Mouse (Mus musculus): ENCODE results near the gene Rfx1.

Gene Rfx1

DNA sequence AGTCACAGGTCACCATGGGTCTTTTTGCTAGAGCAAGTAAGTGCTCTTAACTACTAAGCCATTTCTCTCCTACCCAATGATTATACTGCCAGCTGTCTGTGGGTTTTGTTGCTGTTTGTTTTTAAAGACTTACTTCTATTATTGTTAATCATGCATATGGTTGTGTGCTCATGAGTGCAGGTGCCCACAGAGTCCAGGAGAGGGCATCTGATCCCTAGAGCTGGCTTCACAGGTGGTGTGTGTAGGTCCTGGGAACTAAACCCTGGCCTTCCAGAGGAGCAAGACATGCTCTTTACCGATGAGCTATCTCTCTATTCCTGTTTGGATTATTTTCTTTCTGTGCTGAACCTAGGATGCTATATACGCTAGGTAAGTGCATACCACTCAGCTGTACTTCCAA is 7.4 kb upstream of the Rfx1 start:
- in situ Hi-C loops (cut with MboI; ENCODE audit: low sequenced_read_pairs), result no loop called here

DNA sequence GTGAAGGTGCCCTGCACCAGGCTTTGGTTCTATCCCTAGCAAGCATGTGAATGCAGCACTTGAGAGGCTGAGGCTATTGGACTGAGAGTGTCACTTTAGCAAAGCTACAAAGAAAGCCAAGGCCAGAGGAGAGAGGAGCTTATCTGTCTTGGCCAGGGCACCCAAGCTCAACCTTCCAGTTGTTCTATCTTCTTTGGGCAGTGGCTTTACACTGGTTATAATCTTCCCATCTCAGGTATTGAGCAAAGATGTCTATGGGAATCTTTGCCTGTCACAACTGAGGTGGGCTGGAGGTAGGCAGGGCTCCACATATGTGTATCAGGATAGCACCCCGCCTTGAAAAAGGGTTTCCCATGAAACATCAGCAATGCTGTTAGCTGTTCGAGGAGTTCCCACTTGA is 6.4 kb upstream of the Rfx1 start:
- in situ Hi-C loops (cut with MboI; ENCODE audit: low sequenced_read_pairs), result no loop called here

DNA sequence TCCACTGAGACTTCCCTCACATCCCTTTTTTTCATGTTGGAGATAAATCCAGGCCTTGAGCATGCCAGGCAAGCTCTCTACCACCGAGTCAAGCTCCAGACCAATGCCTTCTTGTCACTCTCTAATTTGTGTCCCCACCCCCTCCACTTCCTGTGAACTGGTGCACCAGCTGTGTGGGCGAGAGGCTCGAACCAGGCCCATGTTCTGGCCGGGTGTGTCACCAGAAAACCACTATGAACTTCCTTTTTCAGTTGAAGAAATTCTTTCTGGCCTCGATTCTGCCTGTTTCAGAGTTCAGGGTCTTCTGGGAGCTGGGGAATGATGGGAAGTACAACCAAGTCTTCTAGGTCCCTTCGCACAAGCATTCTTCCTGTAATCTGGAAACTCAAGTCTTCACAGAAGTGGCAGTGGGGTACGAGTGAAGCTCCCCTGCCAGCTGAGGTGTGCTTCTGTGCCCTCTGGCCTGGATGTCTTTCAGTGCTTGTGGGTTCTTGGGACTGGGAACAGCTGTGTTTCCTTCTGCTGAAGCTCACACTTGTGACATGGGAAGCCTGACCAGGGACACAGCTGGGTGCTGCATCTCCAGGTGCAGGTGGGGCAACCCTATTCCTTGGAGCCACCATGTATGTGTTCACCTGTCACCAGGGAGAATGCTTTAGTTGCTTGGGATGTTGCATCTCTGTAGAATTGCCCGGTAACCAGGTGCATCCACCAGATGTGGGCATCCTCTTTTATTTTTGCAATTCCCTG is 2.6 kb upstream of the Rfx1 start:
- in situ Hi-C loops (cut with MboI; ENCODE audit: low sequenced_read_pairs), result no loop called here

DNA sequence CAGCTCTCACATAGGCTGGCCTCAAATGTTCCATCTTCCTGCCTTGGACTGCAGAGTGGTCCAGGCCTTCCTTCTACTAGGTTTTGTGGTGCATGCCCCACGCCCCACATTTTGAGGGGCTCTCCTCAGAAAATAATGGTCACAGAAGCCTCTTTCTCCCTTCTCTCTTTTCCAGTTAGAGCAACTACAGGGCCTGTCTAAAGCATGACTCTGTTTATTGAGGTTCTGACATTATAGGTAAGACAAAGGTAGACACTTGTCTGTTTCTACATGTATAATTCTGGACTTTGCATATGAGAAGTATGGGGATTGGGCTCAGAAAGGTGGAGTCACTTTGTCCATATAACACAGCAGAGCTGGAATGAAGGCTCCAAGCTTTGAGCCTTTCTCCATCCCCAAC is 1.6 kb upstream of the Rfx1 start, which contains the start of gene Gm10643:
TSS of gene Gm10643 (minus strand) at position 101 of the 400 bp plus-strand sequence.
- in situ Hi-C loops (cut with MboI; ENCODE audit: low sequenced_read_pairs), result no loop called here

DNA sequence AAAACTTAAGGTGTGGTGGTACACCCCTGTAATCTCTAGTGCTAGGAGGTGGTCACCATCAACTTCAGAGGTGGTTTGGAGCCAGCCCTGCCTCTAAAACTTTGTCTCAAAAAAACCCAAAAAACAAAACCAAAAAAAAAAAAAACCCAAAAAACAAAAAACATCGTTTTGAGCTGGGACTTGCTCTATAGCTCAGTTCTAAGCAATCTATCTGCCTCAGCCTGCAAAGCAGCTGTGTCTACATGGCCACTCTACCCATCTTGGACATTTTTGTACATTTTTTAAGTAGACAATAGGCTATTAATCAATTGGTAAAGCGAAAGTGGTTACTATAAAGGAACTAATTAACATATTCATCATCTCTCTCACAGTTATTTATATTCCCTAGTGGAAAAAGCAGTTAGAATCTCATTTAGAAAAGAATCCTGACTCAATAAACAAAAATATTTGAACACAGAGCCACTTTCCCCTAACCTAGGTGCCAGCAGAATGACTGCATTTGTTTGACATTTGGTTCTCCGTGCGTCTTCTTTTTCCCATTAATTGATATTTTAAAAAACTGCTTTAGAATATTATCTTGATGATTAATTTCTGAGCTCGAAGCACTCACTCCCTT is 1.1 kb upstream of the Rfx1 start:
- in situ Hi-C loops (cut with MboI; ENCODE audit: low sequenced_read_pairs), result no loop called here

DNA sequence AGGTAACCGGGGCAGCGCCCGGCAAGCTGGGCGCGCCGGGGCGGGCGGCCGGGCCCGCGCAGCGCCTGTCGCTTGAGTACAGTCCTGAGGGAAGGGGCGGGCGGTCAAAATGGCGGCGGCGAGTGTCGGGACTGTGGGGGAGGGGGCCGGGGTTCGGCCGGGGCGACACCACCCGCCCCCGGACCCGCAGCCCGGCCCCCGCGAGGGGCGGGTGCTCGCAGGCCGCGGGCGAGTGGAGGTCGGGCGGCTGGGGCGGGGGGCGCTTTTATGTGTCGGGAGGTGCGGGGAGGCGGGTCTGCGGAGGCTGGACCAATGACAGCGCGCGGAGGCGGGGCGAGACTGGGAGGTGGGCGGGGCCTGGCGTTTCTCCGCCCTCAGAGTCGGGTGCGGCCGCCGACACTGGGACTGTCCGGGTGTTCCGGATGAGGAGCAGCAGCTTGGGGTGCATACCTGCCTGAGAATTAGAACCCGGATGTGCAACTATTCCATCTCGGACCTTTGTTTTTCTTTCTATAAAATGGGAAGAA is 476 bp downstream of the Rfx1 start:
- in situ Hi-C loops (cut with MboI; ENCODE audit: low sequenced_read_pairs), result no loop called here

DNA sequence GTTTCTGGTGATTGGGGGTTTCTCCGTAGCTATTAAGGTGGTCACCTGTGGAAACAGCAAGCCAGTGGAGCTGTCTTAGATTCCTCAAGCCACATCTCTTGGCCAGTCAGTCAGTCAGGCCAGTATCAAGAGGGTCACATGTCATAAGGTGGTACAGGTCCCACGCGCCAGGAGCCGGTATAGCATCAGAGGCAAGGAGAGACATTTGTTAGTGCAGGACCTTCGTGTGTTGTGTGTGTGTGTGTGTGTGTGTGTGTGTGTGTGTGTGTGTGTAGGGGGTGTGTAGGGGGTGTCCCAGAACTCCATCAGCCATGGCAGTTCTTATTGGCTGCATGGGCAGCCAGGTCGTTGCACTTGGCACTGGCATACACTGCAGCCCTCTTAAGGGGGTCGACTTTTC is 1.3 kb downstream of the Rfx1 start:
- in situ Hi-C loops (cut with MboI; ENCODE audit: low sequenced_read_pairs), result no loop called here

DNA sequence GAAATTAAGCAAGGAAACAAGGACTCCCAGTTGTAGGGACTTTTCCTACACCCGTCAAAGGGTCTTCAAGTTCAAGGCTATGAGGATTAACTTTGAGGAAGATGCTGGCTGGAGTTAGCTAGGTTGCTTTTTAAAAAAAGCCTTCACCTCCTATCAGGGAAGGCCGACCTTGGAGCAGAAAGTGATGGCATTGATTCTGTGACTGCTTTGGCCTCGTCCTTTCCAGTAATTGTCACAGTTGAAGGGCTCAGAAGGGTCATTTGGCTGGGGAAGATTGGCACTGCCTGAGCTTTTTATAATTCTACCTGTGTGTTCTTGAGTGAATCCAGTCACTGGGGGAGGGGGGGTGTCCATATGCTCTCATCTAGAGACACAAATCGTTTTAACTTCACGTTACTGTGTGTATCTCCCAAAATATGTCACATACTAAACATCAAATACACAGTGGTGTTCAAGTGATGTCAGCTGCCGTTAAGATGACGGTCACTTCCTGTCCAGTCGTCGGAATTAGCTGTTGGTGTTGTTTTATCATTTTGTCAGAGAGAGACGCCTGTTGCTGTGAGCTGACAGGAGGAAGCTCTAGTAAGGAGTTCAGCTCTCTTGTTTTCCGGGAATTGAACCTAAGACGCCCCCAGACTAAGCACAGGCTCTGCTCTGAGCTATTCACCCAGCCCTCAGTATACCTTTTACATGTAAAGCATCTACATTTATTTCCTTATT is 1.8 kb downstream of the Rfx1 start:
- in situ Hi-C loops (cut with MboI; ENCODE audit: low sequenced_read_pairs), result no loop called here

DNA sequence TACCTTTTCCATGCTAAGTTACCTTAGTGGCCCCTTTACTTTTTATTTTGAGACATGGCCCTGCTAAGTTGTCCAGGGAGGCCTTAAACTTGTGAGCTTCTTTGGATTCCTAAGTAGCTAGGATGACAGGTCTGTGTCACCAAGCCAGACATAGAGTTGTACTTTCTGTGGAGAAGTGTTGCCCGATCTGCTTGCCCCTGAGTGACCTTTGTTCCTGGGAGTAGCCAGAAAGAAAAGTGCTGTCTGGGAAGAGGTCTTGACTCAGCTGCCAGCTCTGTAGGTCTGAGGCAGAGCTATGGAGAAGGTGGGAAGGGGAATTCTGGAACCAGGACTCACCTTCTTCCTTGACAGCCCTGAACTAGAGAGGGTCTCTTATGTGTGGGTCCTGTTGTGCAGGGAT is 2.5 kb downstream of the Rfx1 start:
- in situ Hi-C loops (cut with MboI; ENCODE audit: low sequenced_read_pairs), result no loop called here

DNA sequence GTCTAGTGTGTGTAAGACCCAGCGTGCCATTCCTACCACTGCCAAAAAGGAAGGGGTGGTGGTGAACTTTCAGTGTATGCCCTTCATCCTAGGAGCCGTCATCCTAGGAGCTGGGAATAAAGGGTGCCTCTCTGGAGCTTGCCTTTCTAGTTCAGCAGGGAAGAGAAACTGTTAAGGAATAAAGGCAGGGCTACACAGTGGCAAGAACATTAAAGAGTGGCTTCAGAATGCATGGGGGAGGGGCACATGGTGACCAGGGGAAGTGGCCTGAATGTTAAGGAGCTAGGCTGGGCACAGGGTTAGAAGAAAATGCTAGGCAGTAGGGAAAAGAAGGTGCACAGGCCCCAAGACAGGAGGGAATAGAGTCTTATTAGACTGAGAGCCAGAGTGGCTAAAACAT is 3.1 kb downstream of the Rfx1 start:
- in situ Hi-C loops (cut with MboI; ENCODE audit: low sequenced_read_pairs), result no loop called here

DNA sequence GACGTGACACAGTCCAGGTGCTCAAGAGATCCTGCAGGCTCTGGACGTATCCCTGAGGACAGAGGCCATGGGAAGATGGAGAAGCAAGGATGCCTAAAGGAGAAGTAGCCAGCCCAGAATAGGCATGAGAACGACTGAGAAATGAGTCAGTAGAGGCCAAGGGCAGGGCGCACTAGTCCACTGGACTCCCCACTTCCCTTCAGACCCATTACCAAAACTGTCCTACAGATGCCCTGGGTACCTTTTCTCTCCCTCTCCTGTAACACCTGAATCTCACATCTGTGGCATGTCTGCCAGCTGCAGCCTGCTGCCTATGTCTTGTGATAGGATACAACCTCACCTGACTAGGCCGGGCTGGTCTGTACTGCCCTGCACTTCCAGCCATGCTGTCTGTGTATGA is 3.6 kb downstream of the Rfx1 start:
- in situ Hi-C loops (cut with MboI; ENCODE audit: low sequenced_read_pairs), result no loop called here

DNA sequence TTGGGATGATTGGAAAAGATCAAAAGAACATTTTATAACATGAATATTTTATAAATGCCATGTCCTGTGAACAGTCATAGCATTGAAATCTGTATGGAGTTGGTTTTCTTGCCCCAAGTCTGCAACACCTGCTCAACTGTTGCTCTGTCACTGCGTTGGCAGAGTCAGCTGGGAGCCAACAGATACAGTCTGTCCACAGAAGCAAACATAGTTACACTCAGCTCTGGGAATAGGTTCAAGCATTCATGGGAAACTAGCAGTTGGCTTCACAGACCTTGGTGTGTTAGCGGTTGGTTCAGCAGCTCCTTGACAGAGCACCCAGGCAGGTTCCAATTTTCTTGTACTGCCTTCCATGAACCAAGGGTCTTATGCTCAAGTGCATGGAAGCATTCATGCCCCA is 4.0 kb downstream of the Rfx1 start:
- in situ Hi-C loops (cut with MboI; ENCODE audit: low sequenced_read_pairs), result no loop called here

DNA sequence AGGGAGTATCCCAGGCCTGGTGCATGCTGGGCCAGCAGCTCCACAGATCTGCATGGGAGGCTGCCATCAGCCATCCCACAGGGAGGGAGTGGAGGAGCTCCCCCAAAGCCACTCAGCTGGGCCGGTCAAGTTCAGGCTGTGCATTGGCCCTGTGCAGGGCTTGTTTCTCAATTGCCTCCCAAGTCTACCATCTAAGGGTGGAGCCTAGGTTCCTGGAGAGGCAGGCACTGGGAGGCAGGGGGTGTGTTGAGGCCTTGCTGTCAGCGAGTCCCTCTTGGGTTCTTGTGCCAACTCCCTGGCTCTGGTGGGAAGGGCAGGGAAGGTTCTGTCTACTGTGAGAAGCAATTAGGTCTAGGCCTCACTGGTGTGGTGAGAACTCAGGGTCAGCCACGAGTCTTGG is 5.3 kb downstream of the Rfx1 start:
- in situ Hi-C loops (cut with MboI; ENCODE audit: low sequenced_read_pairs), result no loop called here

DNA sequence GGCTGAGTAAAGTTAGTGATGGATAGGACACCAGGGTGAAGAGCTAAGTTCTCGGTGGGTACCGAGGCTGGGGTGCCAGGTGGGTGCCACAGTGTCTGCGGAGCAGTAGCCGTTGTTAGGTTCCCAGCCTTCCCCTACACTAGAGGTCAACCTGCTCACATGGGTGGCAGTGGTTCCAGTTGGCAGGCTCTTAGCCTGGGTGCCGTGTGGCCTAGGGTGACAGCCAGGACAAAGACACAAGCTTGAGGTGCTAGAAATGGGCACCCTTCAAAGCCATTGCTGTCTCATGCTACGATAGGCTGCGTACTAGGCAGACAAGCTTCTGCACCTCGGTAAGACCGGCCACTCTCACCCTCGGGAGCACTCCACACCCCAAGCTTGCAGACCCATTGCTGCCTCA is 5.7 kb downstream of the Rfx1 start:
- in situ Hi-C loops (cut with MboI; ENCODE audit: low sequenced_read_pairs), result no loop called here

DNA sequence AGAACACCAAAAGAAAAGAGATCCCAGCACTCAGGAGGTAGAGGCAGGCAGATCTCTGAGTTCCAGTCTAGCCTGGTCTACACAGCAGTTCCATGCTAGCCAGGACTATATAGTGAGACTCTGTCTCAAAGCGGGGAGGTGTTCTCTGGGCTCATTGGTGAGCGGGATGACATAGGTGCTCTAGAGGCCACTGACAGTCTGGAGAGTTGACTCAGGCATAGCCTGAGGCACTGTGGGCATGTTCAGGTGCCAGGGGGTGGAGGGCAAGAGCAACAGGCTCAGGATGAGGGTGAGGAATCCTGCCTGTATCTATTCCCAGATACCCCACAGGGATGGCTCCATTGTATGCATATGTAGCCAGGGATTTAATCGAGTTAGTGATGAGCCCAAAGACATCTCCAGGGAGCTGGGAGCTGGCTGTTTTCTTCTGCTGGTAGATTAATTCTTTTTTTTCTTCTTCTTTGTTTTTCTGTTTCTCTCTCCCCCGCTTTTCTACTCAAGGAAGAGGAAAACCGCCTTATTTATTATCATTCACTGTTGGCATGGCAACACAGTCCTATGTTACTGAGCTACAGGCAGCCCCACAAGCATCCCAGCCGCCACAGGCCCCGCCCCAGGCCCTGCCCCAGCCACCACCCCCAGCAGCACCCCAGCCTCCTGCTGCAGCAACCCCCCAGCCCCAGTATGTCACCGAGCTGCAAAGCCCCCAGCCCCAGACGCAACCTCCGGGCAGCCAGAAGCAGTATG is 6.8 kb downstream of the Rfx1 start:
- in situ Hi-C loops (cut with MboI; ENCODE audit: low sequenced_read_pairs), result no loop called here

DNA sequence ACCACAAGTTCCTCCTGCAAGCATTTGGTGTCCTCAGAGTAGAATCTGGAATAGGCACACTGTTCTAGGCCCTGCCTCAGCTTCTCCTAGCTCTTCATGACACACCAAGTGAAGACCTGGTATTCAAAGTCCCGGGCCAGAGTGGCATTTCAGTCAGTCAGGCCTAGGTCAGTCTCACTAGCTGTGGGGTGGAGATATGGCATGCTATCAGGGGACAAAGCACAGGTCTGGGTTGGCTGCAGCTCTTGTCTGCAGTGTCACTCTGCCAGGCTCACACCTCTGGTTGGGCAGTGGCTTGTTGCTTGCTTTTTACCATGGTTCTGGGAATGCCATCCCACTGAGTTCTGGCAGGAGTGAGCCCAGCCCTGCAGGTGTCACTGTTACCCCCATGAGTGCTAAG is 9.8 kb downstream of the Rfx1 start:
- in situ Hi-C loops (cut with MboI; ENCODE audit: low sequenced_read_pairs), result no loop called here

DNA sequence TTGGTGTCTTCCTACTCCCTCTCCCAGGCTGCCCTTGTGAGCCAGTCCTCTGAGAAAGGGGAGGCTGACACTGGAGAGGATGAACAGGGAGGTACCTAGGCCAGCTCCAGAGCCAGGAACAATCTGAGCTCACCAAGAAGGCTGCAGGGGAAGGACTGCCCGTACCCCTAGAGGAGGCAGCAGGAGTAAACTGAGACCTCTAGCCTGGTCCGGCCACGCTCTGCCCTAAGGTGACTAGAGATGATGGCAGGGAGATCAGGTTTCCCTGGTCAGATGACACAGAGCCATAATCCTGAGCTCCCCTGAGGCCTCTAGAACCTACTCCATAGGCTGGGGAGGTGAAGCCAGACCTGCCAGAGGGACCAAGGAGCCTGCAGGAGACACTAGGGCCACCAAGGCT is 10.2 kb downstream of the Rfx1 start:
- in situ Hi-C loops (cut with MboI; ENCODE audit: low sequenced_read_pairs), result no loop called here

DNA sequence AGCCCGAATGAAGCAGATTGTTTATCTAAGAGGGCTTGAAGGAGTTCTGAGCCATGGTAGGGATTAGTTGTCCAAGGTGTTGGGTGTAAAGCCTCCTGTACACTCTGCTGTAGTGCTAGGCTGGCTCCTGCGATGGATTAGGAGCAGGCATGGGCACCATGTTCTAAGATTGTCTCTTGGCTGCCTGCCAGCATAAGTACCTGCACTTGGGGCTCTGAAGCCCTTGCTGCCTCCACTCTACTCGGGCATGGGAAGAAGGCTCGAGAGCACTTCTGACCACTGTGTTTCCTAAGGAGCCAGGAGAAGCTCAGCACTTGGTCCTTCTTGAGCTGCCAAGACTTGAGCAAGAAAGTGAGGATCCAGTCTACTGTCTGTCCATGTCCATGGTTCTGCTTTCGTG is 12.6 kb downstream of the Rfx1 start:
- in situ Hi-C loops (cut with MboI; ENCODE audit: low sequenced_read_pairs), result no loop called here

DNA sequence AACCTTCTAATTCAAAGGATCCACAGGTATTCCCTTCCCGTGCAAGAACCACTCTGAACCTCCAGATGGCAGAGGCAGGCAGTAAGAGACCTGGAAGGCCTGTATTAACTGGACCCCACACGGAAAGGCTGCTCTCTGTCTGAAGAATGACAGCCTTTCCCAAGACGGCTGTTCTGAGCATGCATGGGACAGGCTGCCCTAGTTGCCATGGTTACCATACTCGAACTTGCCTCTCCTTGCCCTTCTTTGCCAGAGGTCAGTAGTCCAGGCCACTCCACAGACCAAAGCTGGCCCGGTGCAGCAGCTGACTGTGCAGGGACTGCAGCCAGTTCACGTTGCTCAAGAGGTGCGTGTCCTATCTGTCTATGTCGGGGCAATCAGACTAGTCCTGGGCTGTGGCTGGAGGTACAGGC is 17.2 kb downstream of the Rfx1 start:
- in situ Hi-C loops (cut with MboI; ENCODE audit: low sequenced_read_pairs), result no loop called here

DNA sequence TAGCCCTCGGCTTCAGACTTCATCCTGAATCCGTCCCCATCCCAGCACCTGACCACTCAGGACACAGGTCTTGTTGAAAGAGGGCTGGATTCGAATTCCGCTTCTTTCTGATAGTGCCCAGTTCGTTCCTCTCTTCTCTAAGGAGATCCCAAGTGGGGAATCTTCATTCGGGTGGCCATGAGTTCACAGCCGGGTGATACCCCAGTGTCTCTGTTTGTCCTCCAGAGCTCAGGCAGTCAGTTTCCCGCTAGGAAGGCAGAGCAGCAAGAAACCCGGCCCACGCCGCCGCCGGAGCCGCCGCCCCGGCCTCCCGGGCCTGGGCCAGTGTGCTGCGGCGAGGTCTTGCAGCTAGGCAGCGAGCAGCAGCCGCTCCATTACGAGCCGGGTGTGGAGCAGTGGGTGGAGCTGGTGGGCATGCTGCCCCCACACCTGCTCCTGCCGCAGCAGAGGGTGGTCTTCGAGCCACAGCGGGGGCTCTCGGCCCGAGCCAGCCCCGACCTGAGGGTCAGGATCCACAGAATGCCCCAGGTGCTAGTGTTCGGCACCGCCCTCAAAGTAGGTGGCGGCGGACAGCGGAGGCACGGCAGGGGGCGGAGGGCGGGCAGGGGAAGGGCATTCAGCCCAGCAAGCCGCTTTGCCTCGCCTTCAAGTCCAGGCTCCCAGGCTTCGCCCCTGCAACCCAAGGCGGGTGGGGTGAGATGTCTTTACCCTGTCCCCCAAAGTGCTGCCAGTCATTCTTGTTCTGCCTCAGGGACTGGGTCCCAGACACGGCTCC is 17.9 kb downstream of the Rfx1 start:
- in situ Hi-C loops (cut with MboI; ENCODE audit: low sequenced_read_pairs), result no loop called here

Measured in CH12F3 (cell line).